Mouse (Mus musculus): ENCODE results near the gene Tnf. TPM values are rescaled to one million over a fixed set of nuclear protein-coding genes. Genes with fewer than 3 reads are reported as not detected.

The Tnf gene
- total and polyA plus RNA-seq, 3 experiments, result 18.8 to 25.2 (median 20.8) TPM

- Histone ChIP-seq H3K79me2 (replicated peaks; ENCODE audit: control insufficient read depth, extremely low read depth, insufficient read depth, poor library complexity, severe bottlenecking) (peaks cover 29% of the 10 kb centered on the region), H3K27ac (ENCODE audit: insufficient read depth, low read depth) (no peak overlapping the region), H3K4me3 (replicated peaks in 1 of 3; ENCODE audit: low read depth in 2 of 3, low read length in 2 of 3, poor library complexity in 1 of 3) (no peak overlapping the region), H3K4me1 (ENCODE audit: control insufficient read depth in 1 of 2, insufficient read depth in 2 of 2) (peaks cover 3 to 22% of the 10 kb centered on the region in 2 experiments), H3K27me3 (replicated peaks) (peaks cover 15% of the 10 kb centered on the region), H3K4me2 (ENCODE audit: insufficient read depth, low read depth, poor library complexity, severe bottlenecking) (no peak overlapping the region), H3K36me3 (replicated peaks in 1 of 2; ENCODE audit: control insufficient read depth in 1 of 2, insufficient read depth in 1 of 2, low read length in 1 of 2) (peaks cover 87 to 96% of the 10 kb centered on the region in 2 experiments), H3K9me3 (replicated peaks; ENCODE audit: low read length) (no peaks in the 10 kb centered on the region), H3K9ac (ENCODE audit: insufficient read depth, low read depth) (no peak overlapping the region)
- TF ChIP-seq SIN3A (IDR thresholded peaks at IDR 0.05; ENCODE audit: low read length), result no peak
- no peak for TF ChIP-seq POLR2AphosphoS2 (IDR thresholded peaks at IDR 0.05; ENCODE audit: low read depth, low read length)
- TF ChIP-seq MAX (IDR thresholded peaks at IDR 0.05; ENCODE audit: low read length), result no peak
- no peak for TF ChIP-seq SMC3 (IDR thresholded peaks at IDR 0.05; ENCODE audit: low read depth, low read length)
- TF ChIP-seq NELFE (IDR thresholded peaks at IDR 0.05; ENCODE audit: low read depth, low read length), result no peak
- no peak for TF ChIP-seq CHD2 (IDR thresholded peaks at IDR 0.05; ENCODE audit: low read length)
- no peak for TF ChIP-seq EP300 (IDR thresholded peaks at IDR 0.05; ENCODE audit: low read length)
- TF ChIP-seq TCF12 (IDR thresholded peaks at IDR 0.05; ENCODE audit: low read depth, low read length), result no peak
- TF ChIP-seq USF1 (IDR thresholded peaks at IDR 0.05; ENCODE audit: low read depth, low read length), result no peak
- no peak for DNase-seq (ENCODE audit: extremely low read depth)
- dilution Hi-C loops (cut with MboI; ENCODE audit: extremely low pct_ligation_motif_present, extremely low pct_unique_long_range_greater_than_20kb, low sequenced_read_pairs), result no loop called here
- in situ Hi-C loops (cut with MboI; ENCODE audit: low pct_ligation_motif_present, low pct_unique_long_range_greater_than_20kb, low sequenced_read_pairs), result loop anchor here (5.0 kb wide), 1 partner anchor 53 kb away; no protein-coding TSS in a partner anchor
Observed at GRCm38 (mm10) chr17:35249451-35250197, 47.8 kb upstream of the Tnf start.

GRCm38 (mm10) chr17:35248986-35249385 is 47.2 kb upstream of the Tnf start:
- Histone ChIP-seq H3K4me3 (replicated peaks in 1 of 3; ENCODE audit: low read depth in 2 of 3, low read length in 2 of 3, poor library complexity in 1 of 3) (no peak overlapping the region), H3K9ac (ENCODE audit: insufficient read depth, low read depth) (no peak overlapping the region), H3K79me2 (replicated peaks; ENCODE audit: control insufficient read depth, extremely low read depth, insufficient read depth, poor library complexity, severe bottlenecking) (peaks cover 36% of the 10 kb centered on the region), H3K4me2 (ENCODE audit: insufficient read depth, low read depth, poor library complexity, severe bottlenecking) (no peak overlapping the region), H3K4me1 (ENCODE audit: control insufficient read depth in 1 of 2, insufficient read depth in 2 of 2) (peaks cover 3 to 29% of the 10 kb centered on the region in 2 experiments), H3K9me3 (replicated peaks; ENCODE audit: low read length) (no peaks in the 10 kb centered on the region), H3K27me3 (replicated peaks) (peaks cover 15% of the 10 kb centered on the region), H3K36me3 (replicated peaks in 1 of 2; ENCODE audit: control insufficient read depth in 1 of 2, insufficient read depth in 1 of 2, low read length in 1 of 2) (peaks cover 90 to 97% of the 10 kb centered on the region in 2 experiments), H3K27ac (ENCODE audit: insufficient read depth, low read depth) (no peak overlapping the region)
- TF ChIP-seq MXI1 (IDR thresholded peaks at IDR 0.05; ENCODE audit: low read depth, low read length) (no peak), CHD1 (IDR thresholded peaks at IDR 0.05; ENCODE audit: low read depth, low read length) (no peak), ZMIZ1 (IDR thresholded peaks at IDR 0.05; ENCODE audit: low read depth, low read length) (no peak), E2F4 (IDR thresholded peaks at IDR 0.05; ENCODE audit: insufficient replicate concordance, low read depth, low read length) (no peak), USF1 (IDR thresholded peaks at IDR 0.05; ENCODE audit: low read depth, low read length) (no peak), MAFK (IDR thresholded peaks at IDR 0.05; ENCODE audit: insufficient replicate concordance, low read length) (no peak), NRF1 (IDR thresholded peaks at IDR 0.05; ENCODE audit: low read depth, low read length) (no peak), GABPA (IDR thresholded peaks at IDR 0.05; ENCODE audit: insufficient replicate concordance, low read depth, low read length) (no peak), SMC3 (IDR thresholded peaks at IDR 0.05; ENCODE audit: low read depth, low read length) (no peak), EP300 (IDR thresholded peaks at IDR 0.05; ENCODE audit: low read length) (no peak), USF2 (conservative IDR thresholded peaks at IDR 0.05; ENCODE audit: low read depth, low read length) (no peak)
- dilution Hi-C loops (cut with MboI; ENCODE audit: extremely low pct_ligation_motif_present, extremely low pct_unique_long_range_greater_than_20kb, low sequenced_read_pairs), result no loop called here
- in situ Hi-C loops (cut with MboI; ENCODE audit: low pct_ligation_motif_present, low pct_unique_long_range_greater_than_20kb, low sequenced_read_pairs), result no loop called here
- DNase-seq (ENCODE audit: extremely low read depth), result no peak

Data from CH12.LX (cell line).